Mouse (Mus musculus): ENCODE data around the gene Oscp1.

Oscp1 gene

GRCm38 (mm10) chr4:126058134-126058996, at the start of gene Oscp1:
TSS of gene Oscp1 (plus strand) at chr4:126058565.
- DNase-seq = peak; percentile 97

- DNase-seq = no peak
Observed at GRCm38 (mm10) chr4:126017676-126018332, 40.6 kb upstream of the Oscp1 start.

GRCm38 (mm10) chr4:126018966-126019538, 39.3 kb upstream of the Oscp1 start:
- no peak for DNase-seq

- no peak for DNase-seq
Observed at GRCm38 (mm10) chr4:126024303-126024900, 34.0 kb upstream of the Oscp1 start, which contains the start of gene Csf3r. TSS of gene Csf3r (plus strand) at chr4:126024550.

DNA sequence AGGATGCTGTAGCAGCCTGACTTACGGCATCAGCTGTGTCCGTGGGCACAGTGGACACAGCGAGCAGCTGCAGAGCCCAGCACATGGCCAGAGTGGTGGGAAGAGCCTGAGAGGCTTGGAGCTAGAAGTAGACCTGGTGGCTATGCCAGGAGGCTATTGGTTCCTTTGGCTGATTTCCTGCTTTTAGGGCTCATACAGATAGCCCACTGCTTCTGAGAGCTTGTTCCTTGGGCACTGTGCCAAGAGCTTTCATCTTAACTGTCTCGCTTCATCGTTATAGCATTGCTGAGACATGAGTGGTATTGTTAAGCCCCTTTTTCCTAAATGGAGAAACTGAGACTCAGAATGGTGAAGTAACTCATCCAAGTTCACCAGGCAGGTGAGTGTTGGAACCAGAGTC, 32.6 kb upstream of the Oscp1 start:
- DNase-seq = no peak

DNA sequence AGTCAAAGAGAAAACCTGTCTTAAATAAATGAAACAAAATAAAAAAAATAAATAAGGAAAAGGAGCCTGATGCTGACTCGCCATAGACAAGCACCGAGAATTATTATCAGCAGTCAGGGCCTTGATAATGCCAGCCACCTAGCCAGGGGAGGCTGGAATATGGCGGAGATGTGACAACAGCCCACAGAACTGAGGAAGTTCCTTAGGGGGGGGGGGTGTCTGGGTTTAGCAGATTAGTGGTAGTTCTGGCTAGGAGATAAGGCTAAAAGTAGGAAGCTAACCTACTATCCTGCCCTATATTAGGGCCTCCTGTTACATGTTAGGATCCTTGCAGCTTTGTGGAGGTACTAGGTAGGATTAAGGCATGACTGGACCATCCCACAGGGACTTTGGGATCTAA, 30.4 kb upstream of the Oscp1 start:
- no peak for DNase-seq

DNA sequence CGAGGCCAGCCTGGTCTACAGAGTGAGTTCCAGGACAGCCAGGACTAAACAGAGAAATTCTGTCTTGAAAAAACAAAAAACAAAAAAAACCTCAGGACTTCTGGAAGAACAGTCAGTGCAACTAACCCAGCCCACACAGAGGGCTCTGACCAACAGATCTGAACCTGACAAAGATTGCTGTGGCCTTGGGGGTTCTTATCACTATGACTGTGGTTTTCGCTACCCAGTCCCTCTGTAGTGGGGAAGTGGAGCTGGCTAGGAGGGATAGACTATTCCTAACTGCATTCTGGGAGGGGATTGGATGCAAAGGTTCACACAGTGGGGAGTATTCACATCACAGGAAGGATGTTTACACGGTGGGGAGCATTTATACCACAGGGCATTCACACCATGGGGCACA, 29.3 kb upstream of the Oscp1 start:
- DNase-seq = no peak

GRCm38 (mm10) chr4:126030705-126031104, 27.7 kb upstream of the Oscp1 start:
- DNase-seq = no peak

- no peak for DNase-seq
Observed at GRCm38 (mm10) chr4:126035413-126035812, 23.0 kb upstream of the Oscp1 start.

- peak; percentile 92 for DNase-seq
Observed at GRCm38 (mm10) chr4:126046851-126047585, 11.3 kb upstream of the Oscp1 start, which contains the start of gene Mrps15. TSS of gene Mrps15 (plus strand) at chr4:126046925.

GRCm38 (mm10) chr4:126051617-126052016, 6.7 kb upstream of the Oscp1 start:
- no peak for DNase-seq

DNA sequence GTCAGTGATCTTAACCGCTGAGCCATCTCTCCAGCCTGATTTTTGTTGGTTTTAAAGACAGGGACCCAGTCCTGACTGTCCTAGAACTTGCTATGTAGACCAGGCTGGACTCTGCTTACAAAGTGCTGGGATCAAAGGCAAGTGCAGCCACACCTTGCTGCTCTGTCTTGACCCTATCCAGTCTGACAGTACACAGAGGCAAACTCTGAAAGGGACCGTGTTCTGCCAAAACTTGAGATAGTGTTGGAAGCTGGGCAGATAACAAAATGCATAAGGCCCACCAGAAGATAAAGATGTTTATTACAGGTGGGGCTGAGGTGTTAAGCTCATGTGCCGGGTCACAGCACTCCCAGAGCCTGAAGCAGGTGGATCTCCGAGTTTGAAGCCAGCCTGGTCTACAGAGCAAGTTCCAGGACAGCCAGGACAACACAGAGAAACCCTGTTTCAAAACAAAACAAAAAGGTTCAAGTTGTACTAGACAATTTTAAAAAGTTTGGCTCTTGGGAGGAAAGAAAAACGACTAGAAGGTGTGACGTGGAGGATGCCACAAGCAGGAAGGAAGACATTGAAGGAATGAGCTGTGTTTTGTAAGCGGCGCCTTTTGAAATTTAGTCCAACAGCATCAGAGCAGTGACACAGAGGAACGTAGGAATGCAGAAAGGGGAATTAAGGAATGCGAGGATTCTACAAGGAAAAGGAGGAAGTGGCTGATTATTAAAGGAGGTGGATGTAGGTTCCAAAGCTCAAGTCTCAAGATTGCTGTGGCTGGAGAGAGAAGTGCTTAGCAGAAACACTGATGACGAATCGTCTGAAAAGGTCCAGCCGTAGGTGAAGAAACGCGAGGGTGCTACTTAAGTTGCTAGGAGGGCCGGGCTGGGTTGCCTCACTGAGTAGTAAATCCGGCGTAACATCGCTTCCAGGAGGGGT, 895 bp upstream of the Oscp1 start:
- no peak for DNase-seq

GRCm38 (mm10) chr4:126058997-126059362, 615 bp downstream of the Oscp1 start:
- DNase-seq = no peak

GRCm38 (mm10) chr4:126062856-126063255, 4.5 kb downstream of the Oscp1 start:
- DNase-seq = no peak

DNA sequence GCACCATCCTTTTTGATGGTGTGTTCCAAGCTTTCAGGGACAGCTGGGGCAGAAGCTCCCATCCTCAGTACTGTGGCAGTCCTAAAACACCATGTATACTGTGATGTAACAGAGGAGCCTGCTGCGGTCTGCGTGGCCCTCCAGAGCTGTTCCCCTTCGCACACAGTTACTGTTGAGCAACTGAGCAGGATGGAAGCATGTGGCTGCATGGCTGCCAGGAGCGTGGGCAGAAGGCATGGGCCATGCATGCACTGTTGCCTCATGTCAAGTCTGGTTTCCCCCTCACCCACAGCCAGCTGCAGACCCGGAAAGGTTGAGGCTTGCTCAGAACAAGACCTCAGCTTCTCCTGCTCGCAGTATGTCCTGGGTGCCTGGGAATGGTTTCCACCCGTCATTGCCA, 6.9 kb downstream of the Oscp1 start:
- no peak for DNase-seq

GRCm38 (mm10) chr4:126067401-126068077, 9.2 kb downstream of the Oscp1 start:
- DNase-seq = no peak

- DNase-seq = no peak
Observed at GRCm38 (mm10) chr4:126068842-126069241, 10.5 kb downstream of the Oscp1 start.

DNA sequence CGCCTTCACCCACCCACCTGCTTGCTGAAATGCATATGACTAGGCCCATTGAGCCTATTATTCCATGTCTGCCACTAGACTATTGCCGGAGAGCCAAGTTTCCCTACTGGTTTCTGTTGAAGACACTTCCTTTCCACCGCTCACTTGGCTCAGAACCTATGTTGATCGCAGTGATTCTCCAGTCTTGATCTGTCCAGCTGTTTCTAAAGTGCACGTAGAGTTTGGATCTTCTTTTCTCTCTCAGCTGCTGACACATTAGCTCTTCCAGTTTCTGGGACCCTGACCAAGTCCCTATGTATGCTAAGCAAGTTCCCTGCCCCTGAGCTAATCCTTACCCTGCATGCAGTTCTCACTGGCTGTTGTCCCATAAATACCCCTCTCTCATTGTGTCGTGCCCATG, 19.5 kb downstream of the Oscp1 start:
- DNase-seq = no peak

DNA sequence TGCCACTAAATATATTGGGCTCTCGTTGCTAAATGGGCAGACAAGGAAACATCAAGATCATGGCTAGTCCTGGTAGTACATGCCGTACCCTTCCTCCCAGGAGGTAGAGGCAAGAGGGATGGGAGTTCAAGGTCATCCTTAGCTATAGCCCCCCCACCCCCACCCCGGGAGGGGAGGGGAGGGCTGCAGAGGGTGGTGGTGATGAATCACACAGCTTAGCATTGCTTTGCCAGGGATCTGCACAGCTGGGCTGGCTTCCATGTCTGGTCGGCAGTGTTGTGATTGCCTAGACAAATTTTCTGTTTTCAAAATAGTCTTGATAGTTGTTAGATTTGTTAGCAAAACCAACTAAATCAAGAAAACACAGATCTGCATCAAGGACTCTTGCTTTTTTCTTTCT, 20.9 kb downstream of the Oscp1 start:
- DNase-seq = no peak

DNA sequence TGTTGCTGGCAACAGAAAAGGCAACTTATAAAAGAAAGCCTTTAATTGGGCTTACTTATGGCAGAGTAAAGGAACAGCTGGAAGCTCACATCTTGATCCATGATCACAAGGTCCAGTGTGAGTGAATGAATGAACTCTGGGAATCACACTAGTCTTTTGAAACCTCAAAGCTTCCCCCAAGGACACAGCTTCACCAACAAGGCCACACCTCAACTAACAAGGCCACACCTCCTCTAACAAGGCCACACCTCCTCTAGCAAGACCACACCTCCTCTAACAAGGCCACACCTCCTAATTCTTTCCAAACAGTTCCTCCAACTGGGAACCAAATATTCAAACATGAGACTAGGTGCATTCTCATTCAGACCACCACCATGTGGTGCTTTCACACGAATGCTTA, 23.2 kb downstream of the Oscp1 start:
- no peak for DNase-seq

DNA sequence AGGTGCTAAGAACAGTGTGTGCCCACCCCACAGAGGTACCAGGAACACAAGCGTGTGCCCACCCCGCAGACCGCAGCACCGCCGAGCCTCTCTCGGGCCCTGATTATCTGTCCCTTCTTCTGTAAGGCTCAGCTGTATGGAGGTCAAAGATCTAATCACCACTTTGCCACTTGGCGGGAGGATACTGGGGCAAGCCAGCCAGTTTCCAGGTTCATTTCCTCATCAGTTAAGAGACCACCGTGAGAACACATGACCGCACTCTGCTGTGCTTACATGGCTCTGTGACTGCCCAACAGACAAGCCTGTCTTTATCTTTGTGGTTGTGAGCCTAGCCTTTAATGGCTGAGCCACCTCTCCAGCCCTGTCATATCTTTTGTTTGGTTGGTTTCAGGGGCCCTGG, 24.7 kb downstream of the Oscp1 start:
- DNase-seq = no peak
